Mouse (Mus musculus): ENCODE results near the gene Gm19965. TPM values are rescaled to one million over a fixed set of nuclear protein-coding genes. Genes with fewer than 3 reads are reported as not detected.

Gene Gm19965
- not detected for total RNA-seq (2021)

DNA sequence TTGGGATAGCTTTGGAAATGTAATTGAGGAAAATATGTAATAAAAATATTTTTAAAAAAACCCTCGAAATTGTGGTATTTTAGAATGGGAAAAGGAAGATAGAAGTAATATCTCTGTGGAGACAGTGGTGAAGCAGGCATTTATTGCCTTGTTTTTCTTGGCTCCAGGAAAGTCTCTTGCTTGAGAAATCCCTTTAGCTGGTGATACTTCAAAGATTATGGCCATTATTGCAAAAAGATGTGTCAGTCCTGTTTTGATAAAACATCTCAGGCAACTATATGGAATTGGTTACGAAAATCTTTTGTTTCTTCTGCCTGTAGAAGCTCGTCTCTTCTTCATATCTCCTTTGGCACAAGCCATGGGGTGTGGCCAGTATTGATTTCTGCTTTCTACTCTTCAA lies at the start of gene Gm19965:
Gm19965 (plus strand) TSS at position 301 of the 400 bp plus-strand sequence.
- no peak for DNase-seq

DNA sequence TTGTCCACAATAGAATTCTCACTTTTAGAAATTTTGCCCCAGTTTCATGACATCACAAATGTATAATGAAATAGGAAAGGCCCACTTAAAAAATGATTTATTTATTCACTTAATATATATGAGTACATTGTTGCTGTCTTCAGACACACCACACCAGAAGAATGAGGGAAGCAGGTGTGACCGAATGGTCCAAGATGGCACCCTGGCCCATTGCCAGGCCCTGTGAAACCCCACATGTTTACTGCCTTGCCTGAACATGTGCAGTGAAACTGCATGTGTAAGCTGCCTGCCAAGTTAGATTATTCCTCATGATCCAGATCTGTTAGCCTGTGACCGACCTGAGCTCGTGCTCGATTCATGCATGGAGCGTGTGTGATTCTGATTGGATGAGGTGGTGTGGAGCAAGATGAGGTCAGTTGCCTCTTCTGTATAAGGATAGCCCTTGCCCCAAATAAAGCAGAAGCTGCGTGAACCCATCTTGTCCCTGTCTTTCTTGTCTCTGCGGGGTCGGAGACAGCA lies 20.3 kb upstream of the Gm19965 start:
- DNase-seq = no peak
